Mouse (Mus musculus): ENCODE measurements around the gene Plekha6. TPM values are rescaled to one million over a fixed set of nuclear protein-coding genes. Genes with fewer than 3 reads are reported as not detected.
A peak's percentile ranks its signal among the peaks of the same experiment; 100 is the strongest.

Gene Plekha6
- polyA plus RNA-seq, 1 experiment from 2014 or later = 15.3 TPM

- H3K4me1 ChIP-seq (replicated peaks) = peaks cover 9% of the 10 kb centered on the region; the same call in 1 of the 2 replicates
- peak within 1 kb of the TSS; percentile 99 for H3K27ac ChIP-seq
- H3K9me3 ChIP-seq = no peaks in the 10 kb centered on the region
- peak within 1 kb of the TSS; percentile 98 for H3K9ac ChIP-seq
- no peaks in the 10 kb centered on the region for H3K36me3 ChIP-seq
- no peaks in the 10 kb centered on the region for H3K27me3 ChIP-seq (replicated peaks)
- peak within 1 kb of the TSS; percentile 96 for H3K4me3 ChIP-seq (replicated peaks)
- under 1% methylated on average over 72 of the region's 72 CpGs for WGBS
- peak; percentile 98 for ATAC-seq
- peak within 1 kb of the TSS; percentile 88 for H3K4me2 ChIP-seq (replicated peaks)
These were observed 33.1 kb upstream of the Plekha6 start, which contains the start of gene Ppp1r15b for GRCm38 (mm10) chr1:133130638-133131560. Ppp1r15b (plus strand) TSS chr1:133131143.

GRCm38 (mm10) chr1:133131561-133131905 lies 32.5 kb upstream of the Plekha6 start:
- no peaks in the 10 kb centered on the region for H3K9me3 ChIP-seq
- peak overlapping the region; percentile 88 for H3K4me2 ChIP-seq (replicated peaks)
- 0 out of 2 replicates have a peak, but pooled peaks cover under 1% of the 10 kb centered on the region for H3K36me3 ChIP-seq
- H3K9ac ChIP-seq = peak overlapping the region; percentile 98
- peak overlapping the region; percentile 99 for H3K27ac ChIP-seq
- no peak for ATAC-seq
- H3K4me3 ChIP-seq (replicated peaks) = peak overlapping the region; percentile 96
- H3K27me3 ChIP-seq (replicated peaks) = no peaks in the 10 kb centered on the region
- H3K4me1 ChIP-seq (replicated peaks) = peaks cover 9% of the 10 kb centered on the region; the same call in 1 of the 2 replicates
- under 1% methylated on average over 35 of the region's 35 CpGs for WGBS

- no peak for ATAC-seq
These were observed 32.1 kb upstream of the Plekha6 start for GRCm38 (mm10) chr1:133131936-133132335.

GRCm38 (mm10) chr1:133132388-133133326 lies 31.4 kb upstream of the Plekha6 start:
- Histone ChIP-seq H3K4me2 (replicated peaks) (peak overlapping the region; percentile 88), H3K4me1 (replicated peaks) (peaks cover 9% of the 10 kb centered on the region; the same call in 1 of the 2 replicates), H3K4me3 (replicated peaks) (peak overlapping the region; percentile 96), H3K9ac (peak overlapping the region; percentile 98), H3K9me3 (no peaks in the 10 kb centered on the region), H3K27me3 (replicated peaks) (no peaks in the 10 kb centered on the region), H3K36me3 (peaks cover 10% of the 10 kb centered on the region), H3K27ac (peak overlapping the region; percentile 99; the same call in 1 of the 2 replicates)
- WGBS = 5% methylated on average over 26 of the region's 26 CpGs
- no peak for ATAC-seq

More at GRCm38 (mm10) chr1:133131936-133132335, 32.1 kb upstream of the Plekha6 start:
- Histone ChIP-seq H3K27me3 (replicated peaks) (no peaks in the 10 kb centered on the region), H3K4me2 (replicated peaks) (peak overlapping the region; percentile 88), H3K36me3 (peaks cover 4% of the 10 kb centered on the region; the same call in 1 of the 2 replicates), H3K27ac (peak overlapping the region; percentile 99), H3K4me3 (replicated peaks) (peak overlapping the region; percentile 96), H3K9ac (peak overlapping the region; percentile 98), H3K9me3 (no peaks in the 10 kb centered on the region), H3K4me1 (replicated peaks) (peaks cover 9% of the 10 kb centered on the region; the same call in 1 of the 2 replicates)
- 0% methylated on average over 11 of the region's 11 CpGs for WGBS

- ATAC-seq = no peak
- Histone ChIP-seq H3K27me3 (replicated peaks) (no peaks in the 10 kb centered on the region), H3K9me3 (no peaks in the 10 kb centered on the region), H3K36me3 (peaks cover 15% of the 10 kb centered on the region), H3K4me2 (replicated peaks) (peak overlapping the region; percentile 88), H3K4me1 (replicated peaks) (peaks cover 9% of the 10 kb centered on the region; the same call in 1 of the 2 replicates), H3K27ac (no peak overlapping the region), H3K9ac (peak overlapping the region; percentile 98), H3K4me3 (replicated peaks) (peak overlapping the region; percentile 96)
- WGBS = 9% methylated on average over 2 of the region's 2 CpGs
These were observed 30.6 kb upstream of the Plekha6 start for GRCm38 (mm10) chr1:133133425-133133824.

GRCm38 (mm10) chr1:133134071-133134470 lies 29.9 kb upstream of the Plekha6 start:
- peaks cover 18% of the 10 kb centered on the region for H3K36me3 ChIP-seq
- peak overlapping the region; percentile 96 for H3K4me3 ChIP-seq (replicated peaks)
- no peaks in the 10 kb centered on the region for H3K27me3 ChIP-seq (replicated peaks)
- no peak for ATAC-seq
- WGBS = 8% methylated on average over 4 of the region's 4 CpGs
- no peaks in the 10 kb centered on the region for H3K9me3 ChIP-seq
- H3K4me1 ChIP-seq (replicated peaks) = peaks cover 9% of the 10 kb centered on the region; the same call in 1 of the 2 replicates
- peak overlapping the region; percentile 88 for H3K4me2 ChIP-seq (replicated peaks)
- no peak overlapping the region for H3K27ac ChIP-seq
- peak overlapping the region; percentile 98 for H3K9ac ChIP-seq

GRCm38 (mm10) chr1:133134881-133135280 lies 29.1 kb upstream of the Plekha6 start:
- Histone ChIP-seq H3K27ac (no peak overlapping the region), H3K4me3 (replicated peaks) (peak overlapping the region; percentile 96), H3K9me3 (no peaks in the 10 kb centered on the region), H3K4me1 (replicated peaks) (peaks cover 8% of the 10 kb centered on the region; the same call in 1 of the 2 replicates), H3K36me3 (peaks cover 23% of the 10 kb centered on the region), H3K4me2 (replicated peaks) (peak overlapping the region; percentile 88), H3K27me3 (replicated peaks) (no peaks in the 10 kb centered on the region), H3K9ac (peak overlapping the region; percentile 34)
- ATAC-seq = no peak
- WGBS = 12% methylated on average over 4 of the region's 4 CpGs

- peak overlapping the region; percentile 96 for H3K4me3 ChIP-seq (replicated peaks)
- WGBS = 52% methylated on average over 5 of the region's 5 CpGs
- H3K27ac ChIP-seq = no peak overlapping the region
- H3K9me3 ChIP-seq = no peaks in the 10 kb centered on the region
- no peak for ATAC-seq
- no peaks in the 10 kb centered on the region for H3K27me3 ChIP-seq (replicated peaks)
- 0 out of 2 replicates have a peak overlapping the region, but pooled peaks have one; percentile 0 for H3K9ac ChIP-seq
- peaks cover 31% of the 10 kb centered on the region for H3K36me3 ChIP-seq
- H3K4me2 ChIP-seq (replicated peaks) = peak overlapping the region; percentile 88
- H3K4me1 ChIP-seq (replicated peaks) = peaks cover 3% of the 10 kb centered on the region; the same call in 1 of the 2 replicates
These were observed 28.2 kb upstream of the Plekha6 start for GRCm38 (mm10) chr1:133135808-133136207.

- Histone ChIP-seq H3K4me1 (replicated peaks) (peaks cover 3% of the 10 kb centered on the region; the same call in 1 of the 2 replicates), H3K9me3 (no peaks in the 10 kb centered on the region), H3K36me3 (peaks cover 31% of the 10 kb centered on the region), H3K27me3 (replicated peaks) (no peaks in the 10 kb centered on the region), H3K4me3 (replicated peaks) (no peak overlapping the region), H3K27ac (no peak overlapping the region), H3K9ac (no peak overlapping the region), H3K4me2 (replicated peaks) (no peak overlapping the region)
- WGBS = 97% methylated on average over 1 of the region's 1 CpGs
- no peak for ATAC-seq
These were observed 25.6 kb upstream of the Plekha6 start for GRCm38 (mm10) chr1:133138401-133138800.

GRCm38 (mm10) chr1:133146014-133147009 lies 17.7 kb upstream of the Plekha6 start:
- WGBS = 55% methylated on average over 22 of the region's 22 CpGs
- Histone ChIP-seq H3K36me3 (no peaks in the 10 kb centered on the region), H3K4me3 (replicated peaks) (no peak overlapping the region), H3K27me3 (replicated peaks) (no peaks in the 10 kb centered on the region), H3K9me3 (no peaks in the 10 kb centered on the region), H3K27ac (peak overlapping the region; percentile 22; the same call in 1 of the 2 replicates), H3K4me2 (replicated peaks) (no peak overlapping the region; the same call in 1 of the 2 replicates), H3K4me1 (replicated peaks) (peaks cover 5% of the 10 kb centered on the region), H3K9ac (no peak overlapping the region)
- peak; percentile 89 for ATAC-seq

- Histone ChIP-seq H3K4me1 (replicated peaks) (peaks cover 5% of the 10 kb centered on the region), H3K9ac (no peak overlapping the region), H3K27me3 (replicated peaks) (no peaks in the 10 kb centered on the region), H3K4me3 (replicated peaks) (no peak overlapping the region), H3K27ac (no peak overlapping the region), H3K36me3 (no peaks in the 10 kb centered on the region), H3K9me3 (no peaks in the 10 kb centered on the region), H3K4me2 (replicated peaks) (no peak overlapping the region)
- ATAC-seq = no peak
- 74% methylated on average over 5 of the region's 5 CpGs for WGBS
These were observed 16.7 kb upstream of the Plekha6 start for GRCm38 (mm10) chr1:133147324-133147723.

All from intestine, embryonic 15.5 days (tissue).